Mouse (Mus musculus) hindbrain, postnatal 0 days (tissue): ENCODE results near the gene Garem2. TPM values are rescaled to one million over a fixed set of nuclear protein-coding genes. Genes with fewer than 3 reads are reported as not detected.
A peak's percentile ranks its signal among the peaks of the same experiment; 100 is the strongest.
"Not testable (repeated sequence)": the region's sequence is repeated elsewhere in the genome, so short reads cannot be mapped to it uniquely, and the experiment has no call there.

ENCODE experiments used
- ATAC-seq: fragments of 200-750 bp; cut with Nextera tagmentation; 2 replicates; pipeline ENCODE4 v1.8.0; 2017; ENCODE audit warnings: mild to moderate bottlenecking, moderate TSS enrichment, moderate library complexity
- DNase-seq: peaks from one replicate; pipeline ENCODE4 v3.0.0-alpha.2; 2015; ENCODE audit warnings: low spot score
- H3K27ac ChIP-seq: fragments of 300-500 bp; sonication (generic); 2 replicates; pipeline ENCODE4 v1.5.1; 2014; ENCODE audit warnings: mild to moderate bottlenecking
- H3K27me3 ChIP-seq: fragments of 300-500 bp; sonication (generic); 2 replicates; pipeline ENCODE4 v1.6.1; 2014; ENCODE audit warnings: low read length, mixed read lengths; ENCODE audit not compliant: insufficient read depth
- H3K36me3 ChIP-seq: fragments of 300-500 bp; sonication (generic); 2 replicates; pipeline ENCODE4 v1.6.1; 2014; ENCODE audit warnings: low read length, mixed read lengths; ENCODE audit not compliant: insufficient read depth
- H3K4me1 ChIP-seq: fragments of 300-500 bp; sonication (generic); 2 replicates; pipeline ENCODE4 v1.6.1; 2014; ENCODE audit warnings: antibody characterized with exemption, low read length, mixed read lengths; ENCODE audit not compliant: insufficient read depth
- H3K4me2 ChIP-seq: fragments of 300-500 bp; sonication (generic); 2 replicates; pipeline ENCODE4 v1.6.1; 2014; ENCODE audit warnings: low read depth, mild to moderate bottlenecking, low read length, moderate library complexity, mixed read lengths
- H3K4me3 ChIP-seq: fragments of 300-500 bp; sonication (generic); 2 replicates; pipeline ENCODE4 v1.5.1; 2014; ENCODE audit warnings: low read length
- H3K9ac ChIP-seq: fragments of 300-500 bp; sonication (generic); replicated peaks from 2 replicates; pipeline ENCODE4 v1.6.1; 2014; ENCODE audit warnings: mild to moderate bottlenecking, low read length, moderate library complexity, mixed read lengths
- H3K9me3 ChIP-seq: fragments of 300-500 bp; sonication (generic); 2 replicates; pipeline ENCODE4 v1.6.1; 2016; ENCODE audit warnings: low read length, mixed read lengths
- CTCF ChIP-seq: IDR thresholded peaks from 2 replicates; pipeline ENCODE4 v1.5.1; 2016; ENCODE audit warnings: antibody characterized with exemption, control low read depth, low read depth
- WGBS: fragments of 180-500 bp; shearing (Covaris S2); extraction: QIAGEN DNeasy Blood & Tissue Kit; methylation state at CpG from one replicate; pipeline ENCODE4 v1.1.7; 2014; 5-methylcytosine and 5-hydroxymethylcytosine counted together
- polyA plus RNA-seq: library from polyadenylated mRNA; unstranded; fragments of >200 nt; fragmentation: Nextera tagmentation; extraction: Ambion mirVana; gene quantifications from 2 replicates; pipeline ENCODE4 v1.2.1, GENCODE M21; 2015
- total RNA-seq: library from RNA; depleted of rRNA; stranded (reverse); fragments of >200 nt; gene quantifications from 2 replicates; pipeline ENCODE4 v1.2.3, GENCODE M21; 2014; rRNA removed

Gene Garem2
- total RNA-seq = 26.7 and 26.9 TPM in 2 replicates
- polyA plus RNA-seq = 9.5 and 9.7 TPM in 2 replicates

- DNase-seq (peak; percentile 56), ATAC-seq (peak; percentile 45)
- Histone ChIP-seq H3K4me1 (peaks cover 15% of the 10 kb centered on the region), H3K27me3 (no peaks in the 10 kb centered on the region; the same call in 1 of the 2 replicates), H3K36me3 (no peaks in the 10 kb centered on the region), H3K9ac (peak within 1 kb of the TSS; percentile 58), H3K4me2 (peak within 1 kb of the TSS; percentile 83), H3K9me3 (no peaks in the 10 kb centered on the region), H3K4me3 (peak within 1 kb of the TSS; percentile 54), H3K27ac (peak within 1 kb of the TSS; percentile 73)
- TF ChIP-seq CTCF = no peak
- under 1% methylated on average over 63 of the region's 65 CpGs for WGBS
These were observed at the start of gene Garem2 for GRCm38 (mm10) chr5:30104841-30105667. Garem2 (plus strand) TSS chr5:30105161.

GRCm38 (mm10) chr5:30058216-30058731 is 46.7 kb upstream of the Garem2 start:
- Histone ChIP-seq H3K27me3 (no peaks in the 10 kb centered on the region), H3K9me3 (no peaks in the 10 kb centered on the region), H3K4me2 (no peak overlapping the region), H3K27ac (no peak overlapping the region), H3K4me1 (no peaks in the 10 kb centered on the region), H3K4me3 (no peak overlapping the region), H3K36me3 (no peaks in the 10 kb centered on the region; the same call in 1 of the 2 replicates), H3K9ac (no peak overlapping the region)
- ATAC-seq = no peak
- TF ChIP-seq CTCF = no peak
- DNase-seq = no peak
- 47% methylated on average over 6 of the region's 6 CpGs for WGBS

GRCm38 (mm10) chr5:30059607-30060006 is 45.4 kb upstream of the Garem2 start:
- H3K4me2 ChIP-seq, DNase-seq, H3K9me3 ChIP-seq, H3K9ac ChIP-seq, H3K27me3 ChIP-seq, H3K4me1 ChIP-seq, H3K36me3 ChIP-seq, H3K27ac ChIP-seq, H3K4me3 ChIP-seq, ATAC-seq: not testable (repeated sequence)
- 52% methylated on average over 5 of the region's 5 CpGs for WGBS

GRCm38 (mm10) chr5:30067726-30068125 is 37.2 kb upstream of the Garem2 start:
- TF ChIP-seq CTCF = no peak
- ATAC-seq = no peak
- Histone ChIP-seq H3K27ac (no peak overlapping the region), H3K36me3 (peaks cover 10% of the 10 kb centered on the region; the same call in 1 of the 2 replicates), H3K9ac (no peak overlapping the region), H3K4me2 (no peak overlapping the region), H3K9me3 (no peaks in the 10 kb centered on the region), H3K4me3 (no peak overlapping the region), H3K27me3 (no peaks in the 10 kb centered on the region), H3K4me1 (no peaks in the 10 kb centered on the region)
- 68% methylated on average over 6 of the region's 6 CpGs for WGBS
- DNase-seq = no peak

- no peaks in the 10 kb centered on the region for H3K4me1 ChIP-seq
- H3K9ac ChIP-seq = no peak overlapping the region
- H3K9me3 ChIP-seq = no peaks in the 10 kb centered on the region
- no peak overlapping the region for H3K27ac ChIP-seq
- TF ChIP-seq CTCF = no peak
- no peak overlapping the region for H3K4me2 ChIP-seq
- no peak for DNase-seq
- no peak for ATAC-seq
- no peak overlapping the region for H3K4me3 ChIP-seq
- H3K36me3 ChIP-seq = peaks cover 10% of the 10 kb centered on the region; the same call in 1 of the 2 replicates
- 79% methylated on average over 6 of the region's 6 CpGs for WGBS
- no peaks in the 10 kb centered on the region for H3K27me3 ChIP-seq
These were observed 33.3 kb upstream of the Garem2 start for GRCm38 (mm10) chr5:30071677-30072076.

- WGBS = 64% methylated on average over 3 of the region's 3 CpGs
- no peak for DNase-seq
- no peak overlapping the region; the same call in 1 of the 2 replicates for H3K9ac ChIP-seq
- H3K4me3 ChIP-seq = peak overlapping the region; percentile 56
- no peak overlapping the region for H3K27ac ChIP-seq
- H3K27me3 ChIP-seq = no peaks in the 10 kb centered on the region
- peaks cover 10% of the 10 kb centered on the region; the same call in 1 of the 2 replicates for H3K36me3 ChIP-seq
- no peaks in the 10 kb centered on the region for H3K9me3 ChIP-seq
- no peak for ATAC-seq
- H3K4me2 ChIP-seq = peak overlapping the region; percentile 80
- no peaks in the 10 kb centered on the region for H3K4me1 ChIP-seq
- no peak for TF ChIP-seq CTCF
These were observed 32.6 kb upstream of the Garem2 start for GRCm38 (mm10) chr5:30072377-30072776.
